Mouse (Mus musculus) CH12.LX (cell line): ENCODE data around the gene Ttc41. TPM values are rescaled to one million over a fixed set of nuclear protein-coding genes. Genes with fewer than 3 reads are reported as not detected.

Experiments used
- DNase-seq: peaks from one replicate; pipeline ENCODE4 v3.0.0-alpha.2; 2013; ENCODE audit errors: extremely low read depth
- H3K27ac ChIP-seq: 2 replicates; pipeline ENCODE4 v1.5.1; 2012; ENCODE audit warnings: low read depth, mild to moderate bottlenecking, control low read depth, moderate library complexity; ENCODE audit not compliant: insufficient read depth
- H3K27me3 ChIP-seq: replicated peaks from 2 replicates; pipeline ENCODE3; 2012; ENCODE audit warnings: inconsistent platforms
- H3K36me3 ChIP-seq, 2 experiments: replicated peaks in 1 of 2; 2 replicates each; pipeline versions ENCODE3 to v1.6.1; 2012; ENCODE audit warnings: inconsistent platforms in 1 of 2, low read length in 1 of 2, mild to moderate bottlenecking in 1 of 2, mixed read lengths in 1 of 2, moderate library complexity in 1 of 2; ENCODE audit not compliant: control insufficient read depth in 1 of 2, insufficient read depth in 1 of 2
- H3K4me1 ChIP-seq, 2 experiments: 2 replicates each; pipeline ENCODE4 v1.6.1; 2012; ENCODE audit warnings: inconsistent platforms in 1 of 2, moderate library complexity in 1 of 2; ENCODE audit not compliant: insufficient read depth in 2 of 2, control insufficient read depth in 1 of 2
- H3K4me2 ChIP-seq: 2 replicates; pipeline ENCODE4 v1.6.1; 2012; ENCODE audit warnings: low read depth, mild to moderate bottlenecking, control low read depth; ENCODE audit not compliant: poor library complexity, insufficient read depth, severe bottlenecking
- H3K4me3 ChIP-seq, 3 experiments: fragments of 150-350 bp in 1 of 3; sonication (generic) in 1 of 3; replicated peaks in 1 of 3; 2 replicates each; pipeline versions ENCODE3 to v1.5.1; 2011 to 2012; ENCODE audit warnings: low read depth in 2 of 3, low read length in 2 of 3, mild to moderate bottlenecking in 2 of 3, moderate library complexity in 2 of 3, control low read depth in 1 of 3, improper control_type of control experiment in 1 of 3, inconsistent platforms in 1 of 3, mixed read lengths in 1 of 3; ENCODE audit not compliant: poor library complexity in 1 of 3
- H3K79me2 ChIP-seq: replicated peaks from 2 replicates; pipeline ENCODE4 v1.6.1; 2012; ENCODE audit warnings: mild to moderate bottlenecking, moderate library complexity; ENCODE audit not compliant: control insufficient read depth, poor library complexity, insufficient read depth, severe bottlenecking; ENCODE audit errors: extremely low read depth
- H3K9ac ChIP-seq: 2 replicates; pipeline ENCODE4 v1.6.1; 2012; ENCODE audit warnings: low read depth, mild to moderate bottlenecking, control low read depth, moderate library complexity; ENCODE audit not compliant: insufficient read depth
- H3K9me3 ChIP-seq: replicated peaks from 2 replicates; pipeline ENCODE3; 2012; ENCODE audit warnings: low read length, inconsistent platforms, mixed read lengths
- BHLHE40 ChIP-seq: IDR thresholded peaks from 2 replicates; pipeline ENCODE4 v1.6.1; 2011; ENCODE audit warnings: mild to moderate bottlenecking, low read depth, low read length, improper control_type of control experiment
- CHD1 ChIP-seq: IDR thresholded peaks from 2 replicates; pipeline ENCODE4 v1.6.1; 2012; ENCODE audit warnings: low read depth, low read length, improper control_type of control experiment, inconsistent platforms
- CTCF ChIP-seq, 2 experiments: IDR thresholded peaks in 1 of 2; conservative IDR thresholded peaks in 1 of 2; 2 replicates each; pipeline ENCODE4 v1.5.1; 2011 to 2012; ENCODE audit warnings: low read depth in 2 of 2, low read length in 2 of 2, improper control_type of control experiment in 1 of 2, inconsistent platforms in 1 of 2, mild to moderate bottlenecking in 1 of 2, moderate library complexity in 1 of 2
- ELF1 ChIP-seq: IDR thresholded peaks from 2 replicates; pipeline ENCODE4 v1.6.1; 2014; ENCODE audit warnings: low read depth, mild to moderate bottlenecking, inconsistent platforms, low read length, improper control_type of control experiment
- ETS1 ChIP-seq: conservative IDR thresholded peaks from 2 replicates; pipeline ENCODE4 v1.6.1; 2012; ENCODE audit warnings: low read depth, mild to moderate bottlenecking, inconsistent platforms, low read length, improper control_type of control experiment, moderate library complexity
- JUND ChIP-seq: conservative IDR thresholded peaks from 2 replicates; pipeline ENCODE4 v1.6.1; 2011; ENCODE audit warnings: low read depth, low read length, improper control_type of control experiment
- KAT2A ChIP-seq: IDR thresholded peaks from 2 replicates; pipeline ENCODE4 v1.6.1; 2012; ENCODE audit warnings: low read length, improper control_type of control experiment, inconsistent platforms; ENCODE audit not compliant: insufficient replicate concordance
- MAFK ChIP-seq: IDR thresholded peaks from 2 replicates; pipeline ENCODE4 v1.6.1; 2011; ENCODE audit warnings: low read length, improper control_type of control experiment; ENCODE audit not compliant: insufficient replicate concordance
- MXI1 ChIP-seq: IDR thresholded peaks from 2 replicates; pipeline ENCODE4 v1.6.1; 2011; ENCODE audit warnings: mild to moderate bottlenecking, low read depth, low read length, improper control_type of control experiment
- NELFE ChIP-seq: IDR thresholded peaks from 2 replicates; pipeline ENCODE4 v1.6.1; 2011; ENCODE audit warnings: low read depth, low read length, improper control_type of control experiment
- PAX5 ChIP-seq: IDR thresholded peaks from 2 replicates; pipeline ENCODE4 v1.6.1; 2012; ENCODE audit warnings: low read length, inconsistent platforms, mixed read lengths
- POLR2A ChIP-seq: IDR thresholded peaks from 2 replicates; pipeline ENCODE4 v1.6.1; 2011; ENCODE audit warnings: low read depth, mild to moderate bottlenecking, improper control_type of control experiment, low read length
- RAD21 ChIP-seq: IDR thresholded peaks from 2 replicates; pipeline ENCODE4 v1.6.1; 2011; ENCODE audit warnings: low read depth, mild to moderate bottlenecking, low read length, improper control_type of control experiment, moderate library complexity
- TCF12 ChIP-seq: IDR thresholded peaks from 2 replicates; pipeline ENCODE4 v1.6.1; 2014; ENCODE audit warnings: low read depth, mild to moderate bottlenecking, inconsistent platforms, low read length, improper control_type of control experiment
- UBTF ChIP-seq: IDR thresholded peaks from 2 replicates; pipeline ENCODE4 v1.6.1; 2012; ENCODE audit warnings: low read depth, mild to moderate bottlenecking, inconsistent platforms, low read length, improper control_type of control experiment, moderate library complexity
- USF1 ChIP-seq: IDR thresholded peaks from 2 replicates; pipeline ENCODE4 v1.6.1; 2014; ENCODE audit warnings: low read depth, mild to moderate bottlenecking, inconsistent platforms, low read length, improper control_type of control experiment
- ZC3H11A ChIP-seq: IDR thresholded peaks from 2 replicates; pipeline ENCODE4 v1.6.1; 2012; ENCODE audit warnings: low read depth, mild to moderate bottlenecking, inconsistent platforms, low read length, improper control_type of control experiment
- ZKSCAN1 ChIP-seq: IDR thresholded peaks from 2 replicates; pipeline ENCODE4 v1.6.1; 2012; ENCODE audit warnings: low read depth, inconsistent platforms, low read length, improper control_type of control experiment, borderline replicate concordance
- ZMIZ1 ChIP-seq: IDR thresholded peaks from 2 replicates; pipeline ENCODE4 v1.6.1; 2012; ENCODE audit warnings: low read depth, mild to moderate bottlenecking, inconsistent platforms, low read length, improper control_type of control experiment
- dilution Hi-C: fragments of 300-500 bp; cut with MboI; formaldehyde crosslinking; loops from 2 replicates; pipeline ENCODE4 v1.14.3; 2020; ENCODE audit warnings: low sequenced_read_pairs; ENCODE audit not compliant: extremely low pct_unique_long_range_greater_than_20kb, extremely low pct_ligation_motif_present
- in situ Hi-C: fragments of 300-500 bp; cut with MboI; formaldehyde crosslinking; loops from 3 replicates; pipeline ENCODE4 v1.14.3; 2019; ENCODE audit warnings: low sequenced_read_pairs, low pct_ligation_motif_present, low pct_unique_long_range_greater_than_20kb, mixed read lengths
- polyA plus RNA-seq: library from polyadenylated mRNA; unstranded; fragments of >175 nt; gene quantifications from 2 replicates; pipeline ENCODE4 v1.2.1, GENCODE M21; 2012; ENCODE audit warnings: low read depth; ENCODE audit not compliant: insufficient read length
- total RNA-seq, 2 experiments: library from RNA; depleted of rRNA; stranded (reverse); fragments of 300-350 nt in 1 of 2; fragments of >200 nt in 1 of 2; gene quantifications; 2 replicates each; pipeline ENCODE4 v1.2.3; 2012 to 2014

Ttc41 gene
- total and polyA plus RNA-seq, 3 experiments = 3.6 to 4.4 (median 4.2) TPM

DNA sequence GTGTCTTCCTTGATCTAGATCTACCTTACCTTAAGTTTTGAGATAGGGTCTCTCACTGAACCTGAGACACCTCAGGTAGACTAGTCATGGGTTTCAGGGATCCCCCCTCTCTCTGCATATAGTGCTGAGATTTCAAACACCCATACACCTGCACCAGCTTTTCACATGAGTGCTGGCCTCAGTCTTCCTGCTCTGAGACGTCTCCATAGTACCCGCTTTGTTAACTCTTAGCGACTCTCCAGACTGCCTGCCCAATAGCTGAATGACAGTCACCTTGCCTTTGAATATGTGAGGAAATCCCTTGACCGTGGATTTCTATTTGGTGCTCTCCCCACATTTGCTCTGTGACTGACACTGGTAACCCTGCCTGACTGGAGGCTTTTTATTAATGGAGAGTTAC lies 88.6 kb downstream of the Ttc41 start:
- in situ Hi-C loops (no loop called here), dilution Hi-C loops (no loop called here)
- Histone ChIP-seq H3K9me3 (no peaks in the 10 kb centered on the region), H3K79me2 (peaks cover 11% of the 10 kb centered on the region), H3K4me2 (no peak overlapping the region), H3K4me3 (no peak overlapping the region), H3K9ac (no peak overlapping the region), H3K27me3 (no peaks in the 10 kb centered on the region), H3K36me3 (peaks cover 4 to 35% of the 10 kb centered on the region in 2 experiments), H3K4me1 (peaks cover 8 to 35% of the 10 kb centered on the region in 2 experiments; a peak in 3 of 4 replicates), H3K27ac (no peak overlapping the region)
- TF ChIP-seq MXI1 (no peak), ELF1 (no peak), MAFK (no peak), ZKSCAN1 (no peak), POLR2A (no peak), BHLHE40 (no peak)
- DNase-seq = no peak

DNA sequence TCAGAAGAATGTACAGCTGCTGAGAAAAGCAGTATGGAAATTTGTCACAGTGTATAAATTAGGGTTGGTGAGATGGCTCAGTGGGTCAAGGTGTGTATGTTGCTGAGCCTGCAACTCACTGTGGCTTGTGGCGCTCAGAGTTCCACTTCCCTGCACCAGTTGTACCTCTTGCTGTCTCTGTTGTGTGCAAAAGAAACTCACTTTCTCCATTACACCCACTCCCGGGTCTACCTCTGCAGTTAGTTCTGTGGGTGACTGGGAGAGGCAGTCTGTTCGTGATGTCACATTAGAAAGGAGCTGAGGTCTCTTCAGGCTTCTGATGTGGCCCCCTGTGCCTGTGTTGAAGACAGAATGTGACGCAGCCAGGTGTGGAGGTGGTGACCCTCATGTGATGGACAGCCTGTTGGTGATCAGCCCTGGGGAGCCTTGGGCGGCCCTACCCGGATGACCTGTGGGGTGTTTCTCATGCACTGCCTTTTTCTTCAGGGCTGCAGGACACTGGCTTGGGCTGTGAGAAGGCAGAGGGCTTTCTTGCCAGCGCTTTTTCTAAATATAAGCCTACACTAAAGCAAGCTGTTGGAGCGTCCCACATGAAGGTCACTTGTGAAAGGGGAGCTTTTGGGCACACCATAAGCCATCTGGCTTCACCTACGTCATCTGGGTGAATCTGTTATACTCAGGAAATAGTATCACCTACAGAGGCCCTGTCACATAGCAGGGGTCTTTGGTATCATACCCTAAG lies 89.4 kb downstream of the Ttc41 start:
- DNase-seq = peak; percentile 39
- H3K27ac ChIP-seq = no peak overlapping the region

DNA sequence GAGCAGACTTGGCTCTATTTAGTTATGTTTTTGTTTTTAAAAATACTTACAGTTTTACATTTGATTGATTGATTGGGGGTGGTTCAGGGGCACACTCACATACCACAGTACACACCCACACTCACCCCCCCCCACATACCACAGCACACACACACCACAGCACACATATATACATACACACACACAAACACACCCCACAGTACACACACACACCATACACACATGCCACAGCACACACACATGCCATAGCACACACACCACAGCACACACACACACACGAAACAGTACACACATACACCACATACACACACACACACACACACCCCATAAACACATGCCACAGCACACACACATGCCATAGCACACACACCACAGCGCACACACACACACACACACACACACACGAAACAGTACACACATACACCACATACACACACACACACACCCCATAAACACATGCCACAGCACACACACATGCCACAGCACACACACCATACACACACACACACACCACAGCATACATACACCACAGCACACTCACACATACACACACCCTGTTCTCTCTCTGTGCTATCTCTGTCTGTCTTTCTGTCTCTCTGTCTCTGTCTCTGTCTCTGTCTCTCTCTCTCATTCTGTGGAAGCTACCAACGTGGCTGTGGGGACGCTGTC lies 90.6 kb downstream of the Ttc41 start:
- in situ Hi-C loops = no loop called here
- H3K4me1 ChIP-seq = peaks cover 8 to 35% of the 10 kb centered on the region in 2 experiments; a peak in 3 of 4 replicates
- no peak for DNase-seq
- no peak overlapping the region for H3K4me2 ChIP-seq
- H3K79me2 ChIP-seq = peaks cover 11% of the 10 kb centered on the region
- TF ChIP-seq NELFE (no peak), ZMIZ1 (no peak), TCF12 (no peak), JUND (no peak), KAT2A (no peak), ZC3H11A (no peak), RAD21 (no peak), ETS1 (no peak), UBTF (no peak), PAX5 (no peak), CTCF (conservative IDR thresholded peaks at IDR 0.05 in 1 of 2, IDR thresholded peaks at IDR 0.05 in 1 of 2; ENCODE audit: low read depth in 2 of 2, low read length in 2 of 2) (no peak), USF1 (no peak), CHD1 (no peak)
- peaks cover 4 to 24% of the 10 kb centered on the region in 2 experiments for H3K36me3 ChIP-seq
- no peak overlapping the region for H3K4me3 ChIP-seq
- no peaks in the 10 kb centered on the region for H3K27me3 ChIP-seq
- no peaks in the 10 kb centered on the region for H3K9me3 ChIP-seq
- dilution Hi-C loops = no loop called here
- H3K27ac ChIP-seq = no peak overlapping the region
- no peak overlapping the region for H3K9ac ChIP-seq

More for the DNA sequence above, 89.4 kb downstream of the Ttc41 start:
- TF ChIP-seq CHD1 = no peak
- 0 out of 2 replicates have a peak, but pooled peaks have one; percentile 17 for TF ChIP-seq ETS1
- dilution Hi-C loops (no loop called here), in situ Hi-C loops (no loop called here)
- no peak overlapping the region for H3K4me2 ChIP-seq
- H3K27me3 ChIP-seq = no peaks in the 10 kb centered on the region
- H3K4me3 ChIP-seq = no peak overlapping the region
- peaks cover 4 to 31% of the 10 kb centered on the region in 2 experiments for H3K36me3 ChIP-seq
- H3K79me2 ChIP-seq = peaks cover 11% of the 10 kb centered on the region
- no peak overlapping the region for H3K9ac ChIP-seq
- H3K4me1 ChIP-seq = peaks cover 8 to 35% of the 10 kb centered on the region in 2 experiments; a peak in 3 of 4 replicates
- no peaks in the 10 kb centered on the region for H3K9me3 ChIP-seq
